Mouse (Mus musculus): ENCODE results near the gene Gm49322. TPM values are rescaled to one million over a fixed set of nuclear protein-coding genes. Genes with fewer than 3 reads are reported as not detected.
A peak's percentile ranks its signal among the peaks of the same experiment; 100 is the strongest.

Gm49322 gene
- polyA plus RNA-seq, 1 experiment from 2014 or later, result 1.7 TPM

GRCm38 (mm10) chr10:80570419-80570818 lies 35.4 kb upstream of the Gm49322 start:
- peaks cover 40% of the 10 kb centered on the region for H3K4me1 ChIP-seq (replicated peaks; ENCODE audit: control insufficient read depth, insufficient read depth, low read length)
- no peaks in the 10 kb centered on the region for H3K9me3 ChIP-seq (ENCODE audit: control insufficient read depth, low read length)
- H3K36me3 ChIP-seq (replicated peaks; ENCODE audit: control insufficient read depth, insufficient read depth), result peaks cover 13% of the 10 kb centered on the region
- no peaks in the 10 kb centered on the region for H3K27me3 ChIP-seq (ENCODE audit: control insufficient read depth, insufficient read depth, low read length)
- DNase-seq (ENCODE audit: low spot score) (no peak), ATAC-seq (ENCODE audit: low FRiP score) (no peak)
- H3K27ac ChIP-seq, result 0 out of 2 replicates have a peak overlapping the region, but pooled peaks have one; percentile 14
- 0 out of 2 replicates have a peak overlapping the region, but pooled peaks have one; percentile 16 for H3K9ac ChIP-seq
- H3K4me3 ChIP-seq (replicated peaks; ENCODE audit: low read length), result no peak overlapping the region
- 90% methylated on average over 10 of the region's 10 CpGs for WGBS
- peak overlapping the region; percentile 37; the same call in 1 of the 2 replicates for H3K4me2 ChIP-seq (replicated peaks)

DNA sequence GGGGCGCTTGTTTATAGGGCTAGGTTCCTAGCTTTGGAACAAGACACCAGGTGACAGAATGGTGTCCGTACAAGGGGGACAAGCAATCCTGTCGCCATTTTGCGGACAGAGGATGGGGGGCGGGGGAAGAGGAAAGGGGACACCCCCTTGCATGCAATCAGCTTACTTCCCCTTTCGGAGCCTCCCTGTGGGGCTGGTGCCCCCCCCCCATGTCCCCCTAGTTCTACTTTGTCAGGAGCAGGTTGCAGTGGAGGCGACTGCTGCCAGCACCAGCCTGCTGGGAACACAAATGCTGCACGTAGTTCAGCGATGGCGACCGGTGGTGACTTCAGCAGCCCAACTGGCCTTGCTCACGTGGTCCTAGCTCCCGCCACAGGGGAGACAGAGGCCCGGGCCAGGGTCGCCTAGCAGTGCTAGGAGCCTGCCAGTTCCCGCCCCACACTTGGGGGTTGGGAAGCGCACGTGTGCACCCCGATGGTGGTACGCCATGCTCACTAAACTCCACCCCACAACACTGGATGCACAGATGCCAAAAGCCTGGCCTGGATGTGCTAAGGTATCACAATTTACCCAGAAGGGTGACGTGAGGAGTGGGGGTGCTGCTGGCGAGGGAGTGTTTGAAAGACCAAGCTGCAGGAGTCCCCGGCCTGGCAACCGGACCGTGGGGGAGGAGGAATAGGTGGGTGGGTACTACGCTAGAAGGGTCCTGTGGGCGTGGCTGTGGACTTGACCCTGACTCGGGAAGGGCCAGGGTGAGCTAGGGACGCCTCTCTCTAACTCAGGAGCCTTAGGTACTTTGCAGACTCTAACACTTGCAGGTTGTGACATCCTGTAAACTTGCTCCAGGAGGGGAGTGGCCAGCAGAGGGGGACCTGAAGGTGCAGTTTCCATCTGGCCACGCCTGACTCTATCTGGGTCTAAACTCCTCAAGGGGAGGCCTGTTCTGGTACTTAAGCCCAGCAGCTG lies 34.7 kb upstream of the Gm49322 start:
- WGBS, result 21% methylated on average over 30 of the region's 30 CpGs
- Histone ChIP-seq H3K9ac (peak overlapping the region; percentile 16; the same call in 1 of the 2 replicates), H3K4me3 (replicated peaks; ENCODE audit: low read length) (peak overlapping the region; percentile 1; the same call in 1 of the 2 replicates), H3K4me1 (replicated peaks; ENCODE audit: control insufficient read depth, insufficient read depth, low read length) (peaks cover 47% of the 10 kb centered on the region), H3K27me3 (ENCODE audit: control insufficient read depth, insufficient read depth, low read length) (no peaks in the 10 kb centered on the region), H3K4me2 (replicated peaks) (peak overlapping the region; percentile 37), H3K36me3 (replicated peaks; ENCODE audit: control insufficient read depth, insufficient read depth) (peaks cover 13% of the 10 kb centered on the region; the same call in 1 of the 2 replicates), H3K9me3 (ENCODE audit: control insufficient read depth, low read length) (no peaks in the 10 kb centered on the region), H3K27ac (peak overlapping the region; percentile 14; the same call in 1 of the 2 replicates)
- no peak for ATAC-seq (ENCODE audit: low FRiP score)
- peak; percentile 28 for DNase-seq (ENCODE audit: low spot score)

DNA sequence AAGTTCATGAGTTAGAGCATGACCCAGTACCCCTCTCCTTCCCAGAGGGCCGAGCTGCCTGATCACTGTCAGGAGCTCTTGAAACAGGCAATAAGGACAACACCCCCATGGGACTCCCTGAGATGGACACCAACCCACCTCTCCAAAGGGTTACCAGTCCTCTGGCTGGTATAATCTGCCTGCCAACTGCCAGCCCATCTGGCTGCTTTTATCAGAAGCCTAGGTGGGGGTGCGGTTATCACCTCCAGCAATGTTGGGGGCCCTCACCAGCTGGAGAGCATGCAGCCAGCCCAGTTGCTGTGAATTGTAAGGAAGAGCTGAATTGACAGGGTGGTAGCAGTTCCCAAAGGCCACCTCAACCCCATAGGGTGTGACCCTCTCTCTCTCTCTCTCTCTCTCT lies 33.3 kb upstream of the Gm49322 start:
- ATAC-seq (ENCODE audit: low FRiP score), result no peak
- Histone ChIP-seq H3K4me1 (replicated peaks; ENCODE audit: control insufficient read depth, insufficient read depth, low read length) (peaks cover 43% of the 10 kb centered on the region), H3K4me2 (replicated peaks) (no peak overlapping the region), H3K36me3 (replicated peaks; ENCODE audit: control insufficient read depth, insufficient read depth) (peaks cover 11% of the 10 kb centered on the region; the same call in 1 of the 2 replicates), H3K9ac (no peak overlapping the region), H3K4me3 (replicated peaks; ENCODE audit: low read length) (no peak overlapping the region), H3K9me3 (ENCODE audit: control insufficient read depth, low read length) (no peaks in the 10 kb centered on the region), H3K27ac (no peak overlapping the region), H3K27me3 (ENCODE audit: control insufficient read depth, insufficient read depth, low read length) (no peaks in the 10 kb centered on the region)
- DNase-seq (ENCODE audit: low spot score), result no peak
- WGBS, result 73% methylated on average over 2 of the region's 2 CpGs

- no peaks in the 10 kb centered on the region for H3K36me3 ChIP-seq (replicated peaks; ENCODE audit: control insufficient read depth, insufficient read depth)
- H3K27ac ChIP-seq, result no peak overlapping the region
- H3K9ac ChIP-seq, result no peak overlapping the region
- no peak overlapping the region for H3K4me3 ChIP-seq (replicated peaks; ENCODE audit: low read length)
- no peaks in the 10 kb centered on the region for H3K27me3 ChIP-seq (ENCODE audit: control insufficient read depth, insufficient read depth, low read length)
- 56% methylated on average over 9 of the region's 9 CpGs for WGBS
- no peak overlapping the region for H3K4me2 ChIP-seq (replicated peaks)
- peaks cover 43% of the 10 kb centered on the region for H3K4me1 ChIP-seq (replicated peaks; ENCODE audit: control insufficient read depth, insufficient read depth, low read length)
- ATAC-seq (ENCODE audit: low FRiP score) (no peak), DNase-seq (ENCODE audit: low spot score) (no peak)
- no peaks in the 10 kb centered on the region for H3K9me3 ChIP-seq (ENCODE audit: control insufficient read depth, low read length)
Observed at GRCm38 (mm10) chr10:80573944-80574343, 31.9 kb upstream of the Gm49322 start.

GRCm38 (mm10) chr10:80574896-80575295 lies 30.9 kb upstream of the Gm49322 start:
- Histone ChIP-seq H3K9me3 (ENCODE audit: control insufficient read depth, low read length) (no peaks in the 10 kb centered on the region), H3K4me1 (replicated peaks; ENCODE audit: control insufficient read depth, insufficient read depth, low read length) (peaks cover 43% of the 10 kb centered on the region), H3K36me3 (replicated peaks; ENCODE audit: control insufficient read depth, insufficient read depth) (no peaks in the 10 kb centered on the region), H3K27me3 (ENCODE audit: control insufficient read depth, insufficient read depth, low read length) (no peaks in the 10 kb centered on the region), H3K9ac (peak overlapping the region; percentile 10; the same call in 1 of the 2 replicates), H3K27ac (no peak overlapping the region), H3K4me3 (replicated peaks; ENCODE audit: low read length) (no peak overlapping the region), H3K4me2 (replicated peaks) (no peak overlapping the region; the same call in 1 of the 2 replicates)
- WGBS, result 83% methylated on average over 3 of the region's 3 CpGs
- ATAC-seq (ENCODE audit: low FRiP score) (no peak), DNase-seq (ENCODE audit: low spot score) (no peak)

DNA sequence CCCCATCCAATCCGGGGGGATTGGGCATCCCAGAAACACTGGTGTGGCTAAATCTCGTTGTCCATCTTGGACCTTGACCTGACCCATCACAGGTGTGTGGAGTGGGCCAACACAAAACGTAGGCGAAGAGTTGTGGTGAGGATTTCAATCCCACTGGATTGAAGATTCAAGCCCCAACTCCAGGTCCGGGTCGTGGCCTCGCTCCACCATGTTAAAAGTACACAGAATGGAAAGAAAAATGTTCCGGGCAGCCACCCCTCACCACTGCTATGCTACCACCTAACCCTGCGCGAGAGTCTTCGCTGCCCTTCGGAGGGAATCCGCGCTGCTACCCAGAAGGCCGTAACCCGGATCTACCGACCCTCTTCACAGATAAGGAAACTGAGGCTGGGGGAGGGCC lies 29.9 kb upstream of the Gm49322 start:
- no peaks in the 10 kb centered on the region for H3K9me3 ChIP-seq (ENCODE audit: control insufficient read depth, low read length)
- H3K36me3 ChIP-seq (replicated peaks; ENCODE audit: control insufficient read depth, insufficient read depth), result no peaks in the 10 kb centered on the region
- no peak overlapping the region for H3K27ac ChIP-seq
- DNase-seq (ENCODE audit: low spot score) (no peak), ATAC-seq (ENCODE audit: low FRiP score) (no peak)
- peak overlapping the region; percentile 88 for H3K4me2 ChIP-seq (replicated peaks)
- no peaks in the 10 kb centered on the region for H3K27me3 ChIP-seq (ENCODE audit: control insufficient read depth, insufficient read depth, low read length)
- H3K9ac ChIP-seq, result peak overlapping the region; percentile 80
- peaks cover 35% of the 10 kb centered on the region for H3K4me1 ChIP-seq (replicated peaks; ENCODE audit: control insufficient read depth, insufficient read depth, low read length)
- 19% methylated on average over 17 of the region's 17 CpGs for WGBS
- H3K4me3 ChIP-seq (replicated peaks; ENCODE audit: low read length), result peak overlapping the region; percentile 83

DNA sequence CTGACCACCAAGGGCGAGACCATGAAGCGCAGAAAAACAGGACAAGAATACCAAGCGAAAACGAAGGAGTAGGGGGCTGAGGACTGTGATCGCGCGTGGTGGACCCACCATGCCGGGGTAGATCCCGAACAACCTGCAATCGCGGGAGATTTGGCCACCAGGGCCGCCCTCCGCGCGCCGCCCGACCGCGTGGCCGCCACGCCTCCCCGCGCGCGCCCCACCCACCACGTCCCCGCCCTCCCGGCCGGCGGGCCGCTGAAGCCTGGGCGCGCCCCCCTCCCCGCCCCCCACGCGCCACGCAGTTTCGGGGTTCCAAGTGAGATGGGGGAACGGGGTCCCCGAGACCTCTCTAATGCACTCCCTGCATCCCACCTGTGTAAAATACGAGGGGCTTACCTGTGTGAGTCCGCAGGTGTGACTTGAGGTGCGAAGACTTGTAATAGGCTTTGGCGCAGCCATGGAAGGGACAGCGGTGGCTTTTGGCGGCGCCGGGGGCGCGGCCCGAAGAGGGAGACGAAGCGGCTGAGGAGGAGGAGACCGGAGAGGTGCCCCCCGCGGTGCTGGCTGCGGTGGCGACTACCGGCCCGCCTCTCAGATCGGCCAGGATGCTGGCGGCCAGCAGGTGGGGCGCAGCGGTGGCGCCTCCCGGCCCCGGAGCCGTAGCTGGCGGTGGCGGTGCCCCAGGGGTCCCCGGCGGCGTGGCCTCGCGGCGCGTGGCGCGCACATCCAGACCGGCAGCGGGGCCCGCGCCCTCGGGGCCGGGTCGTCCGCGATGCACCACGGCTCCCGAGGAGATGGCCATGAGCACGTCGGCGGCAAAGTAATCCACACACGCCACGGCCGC lies 29.2 kb upstream of the Gm49322 start:
- no peak for DNase-seq (ENCODE audit: low spot score)
- no peak for ATAC-seq (ENCODE audit: low FRiP score)
- Histone ChIP-seq H3K4me2 (replicated peaks) (peak overlapping the region; percentile 88), H3K9ac (peak overlapping the region; percentile 80), H3K36me3 (replicated peaks; ENCODE audit: control insufficient read depth, insufficient read depth) (no peaks in the 10 kb centered on the region), H3K4me1 (replicated peaks; ENCODE audit: control insufficient read depth, insufficient read depth, low read length) (peaks cover 28% of the 10 kb centered on the region), H3K27ac (peak overlapping the region; percentile 81), H3K27me3 (ENCODE audit: control insufficient read depth, insufficient read depth, low read length) (no peaks in the 10 kb centered on the region), H3K9me3 (ENCODE audit: control insufficient read depth, low read length) (no peaks in the 10 kb centered on the region), H3K4me3 (replicated peaks; ENCODE audit: low read length) (peak overlapping the region; percentile 83)
- under 1% methylated on average over 87 of the region's 96 CpGs for WGBS

DNA sequence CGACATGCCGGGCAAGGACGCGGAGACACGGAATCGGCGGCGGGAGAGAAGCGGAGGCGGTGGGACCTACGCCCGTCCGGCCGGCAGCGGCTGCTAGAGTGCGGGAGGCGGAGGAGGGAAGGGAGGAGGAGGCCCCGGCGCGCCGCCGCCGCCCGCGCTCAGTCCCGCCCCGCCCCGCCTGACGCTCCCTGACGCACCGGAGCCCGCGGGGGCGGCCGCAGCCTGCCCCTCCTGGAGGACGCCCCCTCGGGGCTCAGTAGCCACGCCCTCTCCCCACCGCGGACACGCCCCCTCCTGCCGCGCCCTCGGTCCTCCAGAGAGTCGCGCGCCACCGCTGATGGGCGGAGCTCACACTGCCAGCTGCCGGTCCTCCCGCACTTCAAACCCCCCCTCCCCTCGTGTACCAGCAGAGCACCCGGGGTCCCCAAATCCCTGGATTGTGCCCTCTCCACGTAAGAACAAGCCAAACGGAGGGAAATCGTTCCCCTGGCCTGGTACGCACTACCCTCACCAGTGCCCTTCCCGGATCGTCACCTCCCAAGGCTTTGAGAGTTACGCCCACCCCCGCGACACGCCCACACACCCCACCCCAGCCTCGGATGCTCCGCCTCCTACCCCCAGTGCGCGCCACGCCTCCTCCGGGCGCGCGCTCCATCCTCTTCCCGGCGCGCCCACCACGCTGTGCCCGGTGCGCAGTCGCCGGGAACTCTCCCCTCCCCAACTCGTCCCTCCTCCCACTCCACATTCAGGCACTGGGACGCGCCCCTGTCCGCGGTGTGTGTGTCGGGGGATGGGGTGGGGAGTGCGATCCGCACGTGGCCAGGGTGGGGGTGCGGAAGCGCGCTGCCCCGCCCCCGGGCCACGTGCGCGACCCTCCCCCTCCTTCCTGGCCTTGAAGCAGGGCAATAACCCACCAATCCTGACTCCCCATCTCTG lies 28.4 kb upstream of the Gm49322 start, which contains the start of gene Klf16:
TSS of gene Klf16 (minus strand) at position 127 of the 936 bp plus-strand sequence.
- H3K9ac ChIP-seq, result peak within 1 kb of the TSS; percentile 80
- peak; percentile 92 for DNase-seq (ENCODE audit: low spot score)
- no peaks in the 10 kb centered on the region for H3K27me3 ChIP-seq (ENCODE audit: control insufficient read depth, insufficient read depth, low read length)
- peaks cover 6% of the 10 kb centered on the region; the same call in 1 of the 2 replicates for H3K36me3 ChIP-seq (replicated peaks; ENCODE audit: control insufficient read depth, insufficient read depth)
- peaks cover 27% of the 10 kb centered on the region for H3K4me1 ChIP-seq (replicated peaks; ENCODE audit: control insufficient read depth, insufficient read depth, low read length)
- H3K4me2 ChIP-seq (replicated peaks), result peak within 1 kb of the TSS; percentile 88
- H3K4me3 ChIP-seq (replicated peaks; ENCODE audit: low read length), result peak within 1 kb of the TSS; percentile 83
- WGBS, result under 1% methylated on average over 76 of the region's 97 CpGs
- ATAC-seq (ENCODE audit: low FRiP score), result peak; percentile 78
- H3K27ac ChIP-seq, result peak within 1 kb of the TSS; percentile 81
- H3K9me3 ChIP-seq (ENCODE audit: control insufficient read depth, low read length), result no peaks in the 10 kb centered on the region
